Mouse (Mus musculus): Measurements from ENCODE around the gene Syt8.

Syt8 gene

GRCm38 (mm10) chr7:142407935-142408334 lies 26.7 kb upstream of the Syt8 start:
- DNase-seq (ENCODE audit: low read depth in 1 of 2, low spot score in 2 of 2): no peak

GRCm38 (mm10) chr7:142408686-142409085 lies 26.0 kb upstream of the Syt8 start:
- no peak for DNase-seq (ENCODE audit: low read depth in 1 of 2, low spot score in 2 of 2)

GRCm38 (mm10) chr7:142409603-142410002 lies 25.0 kb upstream of the Syt8 start:
- no peak for DNase-seq (ENCODE audit: low read depth in 1 of 2, low spot score in 2 of 2)

- DNase-seq (ENCODE audit: low read depth in 1 of 2, low spot score in 2 of 2): no peak
Observed at GRCm38 (mm10) chr7:142413285-142413684, 21.4 kb upstream of the Syt8 start.

- no peak for DNase-seq (ENCODE audit: low read depth in 1 of 2, low spot score in 2 of 2)
Observed at GRCm38 (mm10) chr7:142415314-142415713, 19.3 kb upstream of the Syt8 start.

GRCm38 (mm10) chr7:142416225-142416624 lies 18.4 kb upstream of the Syt8 start:
- no peak for DNase-seq (ENCODE audit: low read depth in 1 of 2, low spot score in 2 of 2)

- DNase-seq (ENCODE audit: low read depth in 1 of 2, low spot score in 2 of 2): no peak
Observed at GRCm38 (mm10) chr7:142418027-142418426, 16.6 kb upstream of the Syt8 start.

GRCm38 (mm10) chr7:142418679-142419078 lies 16.0 kb upstream of the Syt8 start:
- no peak for DNase-seq (ENCODE audit: low read depth in 1 of 2, low spot score in 2 of 2)

- DNase-seq (ENCODE audit: low read depth in 1 of 2, low spot score in 2 of 2): no peak
Observed at GRCm38 (mm10) chr7:142419887-142420286, 14.8 kb upstream of the Syt8 start.

- no peak for DNase-seq (ENCODE audit: low read depth in 1 of 2, low spot score in 2 of 2)
Observed at GRCm38 (mm10) chr7:142421826-142422225, 12.8 kb upstream of the Syt8 start.

GRCm38 (mm10) chr7:142425641-142426213 lies 8.9 kb upstream of the Syt8 start:
- DNase-seq (ENCODE audit: low read depth in 1 of 2, low spot score in 2 of 2): no peak

- no peak for DNase-seq (ENCODE audit: low read depth in 1 of 2, low spot score in 2 of 2)
Observed at GRCm38 (mm10) chr7:142428213-142428612, 6.4 kb upstream of the Syt8 start.

- no peak for DNase-seq (ENCODE audit: low read depth in 1 of 2, low spot score in 2 of 2)
Observed at GRCm38 (mm10) chr7:142430160-142430678, 4.4 kb upstream of the Syt8 start.

- DNase-seq (ENCODE audit: low read depth in 1 of 2, low spot score in 2 of 2): no peak
Observed at GRCm38 (mm10) chr7:142431106-142431505, 3.5 kb upstream of the Syt8 start.

GRCm38 (mm10) chr7:142433623-142434022 lies 1.0 kb upstream of the Syt8 start:
- DNase-seq (ENCODE audit: low read depth in 1 of 2, low spot score in 2 of 2): no peak

- peak in 1 of 2 experiments; percentile 36 for DNase-seq (ENCODE audit: low read depth in 1 of 2, low spot score in 2 of 2)
Observed at GRCm38 (mm10) chr7:142435524-142435923, 874 bp downstream of the Syt8 start.

- DNase-seq (ENCODE audit: low read depth in 1 of 2, low spot score in 2 of 2): no peak
Observed at GRCm38 (mm10) chr7:142437324-142437723, 2.7 kb downstream of the Syt8 start.

GRCm38 (mm10) chr7:142439966-142440365 lies 5.3 kb downstream of the Syt8 start:
- DNase-seq (ENCODE audit: low read depth in 1 of 2, low spot score in 2 of 2): no peak

GRCm38 (mm10) chr7:142440657-142441114 lies 6.0 kb downstream of the Syt8 start:
- DNase-seq (ENCODE audit: low read depth in 1 of 2, low spot score in 2 of 2): no peak

- DNase-seq (ENCODE audit: low read depth in 1 of 2, low spot score in 2 of 2): no peak
Observed at GRCm38 (mm10) chr7:142441585-142441984, 6.9 kb downstream of the Syt8 start, which contains the start of gene Tnni2. TSS of gene Tnni2 (plus strand) at chr7:142441808.

- no peak for DNase-seq (ENCODE audit: low read depth in 1 of 2, low spot score in 2 of 2)
Observed at GRCm38 (mm10) chr7:142442081-142442907, 7.6 kb downstream of the Syt8 start.

GRCm38 (mm10) chr7:142442908-142443420 lies 8.3 kb downstream of the Syt8 start:
- DNase-seq (ENCODE audit: low read depth in 1 of 2, low spot score in 2 of 2): peak; percentile 48 to 62
